Mouse (Mus musculus): ENCODE results near the gene Tmx2. TPM values are rescaled to one million over a fixed set of nuclear protein-coding genes. Genes with fewer than 3 reads are reported as not detected.

The Tmx2 gene
- polyA plus RNA-seq, 1 experiment: 454 TPM

DNA sequence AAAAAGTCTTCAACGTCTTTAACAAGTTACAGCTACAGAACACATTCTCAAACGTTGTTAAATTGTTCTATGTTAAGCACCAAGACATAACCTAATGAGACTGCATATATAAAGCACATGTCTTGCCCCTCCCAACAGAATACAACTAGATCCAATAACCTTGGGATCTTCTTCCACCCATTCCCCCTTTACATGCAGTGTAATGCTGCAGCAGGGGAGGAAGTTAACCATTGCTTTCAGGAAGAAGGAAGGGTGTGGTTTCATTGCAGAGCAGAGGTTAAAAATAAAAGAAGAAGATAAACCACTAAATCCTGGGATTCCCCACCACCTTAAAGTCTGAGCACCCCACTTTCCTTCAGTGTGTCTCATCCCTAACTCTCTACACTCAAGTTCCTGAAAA lies 56.3 kb downstream of the Tmx2 start:
- no peaks in the 10 kb centered on the region for H3K4me1 ChIP-seq (ENCODE audit: control insufficient read depth, insufficient read depth, low read length)
- 78% methylated on average over 2 of the region's 2 CpGs for WGBS
- no peak overlapping the region for H3K27ac ChIP-seq (ENCODE audit: insufficient read depth, low read length)

More for the DNA sequence above, 56.3 kb downstream of the Tmx2 start:
- no peak overlapping the region for H3K4me3 ChIP-seq (replicated peaks; ENCODE audit: insufficient read depth, low read depth, low read length)
- no peaks in the 10 kb centered on the region for H3K27me3 ChIP-seq (ENCODE audit: control insufficient read depth, insufficient read depth, low read length)
- DNase-seq: no peak
- TF ChIP-seq POLR2A (IDR thresholded peaks at IDR 0.05; ENCODE audit: borderline replicate concordance, insufficient read depth, low read length): no peak
- TF ChIP-seq CTCF (IDR thresholded peaks at IDR 0.05; ENCODE audit: borderline replicate concordance, insufficient read depth, low read depth, low read length): no peak

Other genes starting within 250 kb of the Tmx2 start
- 2.4 and 2.8 TPM in 2 replicates for gene Tfpi, start 202.4 kb downstream of the Tmx2 start, polyA plus RNA-seq (2012; rRNA removed)
- 34.4 and 35.9 TPM in 2 replicates for gene Ctnnd1, start 28.4 kb downstream of the Tmx2 start, polyA plus RNA-seq (2012; rRNA removed)
- gene Btbd18, start 20.1 kb downstream of the Tmx2 start, polyA plus RNA-seq (2012; rRNA removed): not detected in 2 replicates
- 67.4 TPM in 2 replicates for gene Selenoh, start 8.4 kb downstream of the Tmx2 start, polyA plus RNA-seq (2012; rRNA removed)
- 0.13 TPM in 1 of 2 replicates, not detected in the other for gene Gm28635, start 1.1 kb downstream of the Tmx2 start, polyA plus RNA-seq (2012; rRNA removed)
- gene Med19, start 738 bp downstream of the Tmx2 start, polyA plus RNA-seq (2012; rRNA removed): 30.6 and 31.0 TPM in 2 replicates
- 37.4 and 38.4 TPM in 2 replicates for gene Zdhhc5, start 36.0 kb upstream of the Tmx2 start, polyA plus RNA-seq (2012; rRNA removed)
- gene Clp1, start 48.2 kb upstream of the Tmx2 start, polyA plus RNA-seq (2012; rRNA removed): 12.0 and 12.7 TPM in 2 replicates
- 164 and 171 TPM in 2 replicates for gene Ypel4, start 54.9 kb upstream of the Tmx2 start, polyA plus RNA-seq (2012; rRNA removed)
- gene Gm19426, start 64.5 kb upstream of the Tmx2 start, polyA plus RNA-seq (2012; rRNA removed): 3.0 and 3.4 TPM in 2 replicates
- gene Serping1, start 96.3 kb upstream of the Tmx2 start, polyA plus RNA-seq (2012; rRNA removed): 19.6 and 22.6 TPM in 2 replicates
- 6.4 and 7.8 TPM in 2 replicates for gene Ube2l6, start 119.7 kb upstream of the Tmx2 start, polyA plus RNA-seq (2012; rRNA removed)
- not detected in 2 replicates for gene Smtnl1, start 143.5 kb upstream of the Tmx2 start, polyA plus RNA-seq (2012; rRNA removed)
- 83.3 and 88.4 TPM in 2 replicates for gene Timm10, start 147.9 kb upstream of the Tmx2 start, polyA plus RNA-seq (2012; rRNA removed)
- gene Slc43a1, start 159.7 kb upstream of the Tmx2 start, polyA plus RNA-seq (2012; rRNA removed): 0.25 and 0.43 TPM in 2 replicates
- 1.2 and 1.7 TPM in 2 replicates for gene Rtn4rl2, start 207.6 kb upstream of the Tmx2 start, polyA plus RNA-seq (2012; rRNA removed)

Data from cerebellum, adult 2 months (tissue).